Mouse (Mus musculus): ENCODE results near the gene Olfr467. TPM values are rescaled to one million over a fixed set of nuclear protein-coding genes. Genes with fewer than 3 reads are reported as not detected.
"Not testable (repeated sequence)": the region's sequence is repeated elsewhere in the genome, so short reads cannot be mapped to it uniquely, and the experiment has no call there.

Gene Olfr467
- polyA plus RNA-seq, 1 experiment from 2014 or later = not detected

DNA sequence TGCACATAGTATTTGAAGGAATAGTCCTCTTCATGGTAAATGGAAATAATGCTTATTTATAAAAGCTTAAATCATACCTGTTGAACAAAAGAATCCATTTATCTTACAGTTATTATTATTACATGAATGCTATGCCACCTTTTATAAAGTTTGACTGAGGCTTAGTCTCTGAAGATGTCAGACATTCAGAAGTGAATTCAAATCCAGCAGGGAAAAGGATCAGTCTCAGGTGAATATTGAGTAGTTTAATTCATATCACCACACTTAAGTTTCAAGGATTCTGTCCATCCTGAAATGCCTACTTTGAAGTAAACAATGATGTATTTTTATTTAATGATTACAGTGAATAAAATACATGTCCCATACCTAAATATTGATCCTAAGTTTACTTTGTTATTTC is 13.4 kb downstream of the Olfr467 start, which contains the start of gene Olfr469:
Gene Olfr469, minus strand, starts transcription at position 101 of the 400 bp plus-strand sequence.
- not testable (repeated sequence) for H3K4me3 ChIP-seq (ENCODE audit: low read length); H3K36me3 ChIP-seq (ENCODE audit: control insufficient read depth, insufficient read depth, low read length); ATAC-seq (ENCODE audit: low read depth); H3K4me1 ChIP-seq (replicated peaks; ENCODE audit: control insufficient read depth, insufficient read depth, low read length); H3K9ac ChIP-seq (ENCODE audit: low read length); H3K27me3 ChIP-seq (ENCODE audit: control insufficient read depth, insufficient read depth, low read depth, low read length); H3K27ac ChIP-seq (ENCODE audit: low read length); H3K9me3 ChIP-seq (ENCODE audit: control insufficient read depth, low read length); H3K4me2 ChIP-seq (ENCODE audit: low read depth, low read length)

DNA sequence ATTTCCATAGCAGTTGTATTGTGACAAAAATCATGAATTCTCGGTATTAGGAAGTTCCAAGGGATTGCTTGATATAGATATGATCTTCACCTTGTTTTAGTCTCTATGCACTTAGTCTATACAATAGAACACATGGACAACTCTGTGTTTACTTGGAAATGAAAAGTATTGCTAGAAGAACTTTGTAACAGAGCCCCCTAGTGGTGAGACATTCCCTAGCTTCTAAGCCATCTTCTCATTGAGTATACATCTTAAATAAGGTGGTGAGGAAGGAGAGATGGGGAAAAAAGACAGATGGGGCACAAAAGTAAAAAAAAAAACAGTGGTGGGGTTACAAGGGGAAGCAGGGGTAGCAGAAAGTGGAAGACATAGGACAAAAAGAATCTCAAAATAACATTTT is 29.7 kb downstream of the Olfr467 start:
- Histone ChIP-seq H3K36me3 (ENCODE audit: control insufficient read depth, insufficient read depth, low read length) (no peaks in the 10 kb centered on the region), H3K9me3 (ENCODE audit: control insufficient read depth, low read length) (no peaks in the 10 kb centered on the region), H3K4me1 (replicated peaks; ENCODE audit: control insufficient read depth, insufficient read depth, low read length) (no peaks in the 10 kb centered on the region), H3K4me3 (ENCODE audit: low read length) (no peak overlapping the region), H3K27me3 (ENCODE audit: control insufficient read depth, insufficient read depth, low read depth, low read length) (no peaks in the 10 kb centered on the region), H3K9ac (ENCODE audit: low read length) (no peak overlapping the region), H3K27ac (ENCODE audit: low read length) (no peak overlapping the region), H3K4me2 (ENCODE audit: low read depth, low read length) (no peak overlapping the region)
- 70% methylated on average over 1 of the region's 1 CpGs for WGBS
- ATAC-seq (ENCODE audit: low read depth) = no peak

GRCm38 (mm10) chr7:107847390-107847789 is 35.3 kb downstream of the Olfr467 start, which contains the start of gene Olfr470:
Gene Olfr470 (minus strand): TSS chr7:107847490.
- H3K9me3 ChIP-seq (ENCODE audit: control insufficient read depth, low read length); H3K4me1 ChIP-seq (replicated peaks; ENCODE audit: control insufficient read depth, insufficient read depth, low read length); H3K36me3 ChIP-seq (ENCODE audit: control insufficient read depth, insufficient read depth, low read length); H3K4me2 ChIP-seq (ENCODE audit: low read depth, low read length); H3K4me3 ChIP-seq (ENCODE audit: low read length); H3K27me3 ChIP-seq (ENCODE audit: control insufficient read depth, insufficient read depth, low read depth, low read length); H3K9ac ChIP-seq (ENCODE audit: low read length); ATAC-seq (ENCODE audit: low read depth); H3K27ac ChIP-seq (ENCODE audit: low read length): not testable (repeated sequence)
- 71% methylated on average over 1 of the region's 1 CpGs for WGBS

Other genes starting within 250 kb of the Olfr467 start
- 15.6 and 16.6 TPM in 2 replicates for gene Olfml1, start 244.8 kb upstream of the Olfr467 start, polyA plus RNA-seq (2015; fragmentation: Nextera tagmentation; extraction: Ambion mirVana)
- gene Ppfibp2, start 217.1 kb upstream of the Olfr467 start, polyA plus RNA-seq (2015; fragmentation: Nextera tagmentation; extraction: Ambion mirVana) = 9.2 and 9.7 TPM in 2 replicates
- gene 5330417H12Rik, start 187.1 kb upstream of the Olfr467 start, polyA plus RNA-seq (2015; fragmentation: Nextera tagmentation; extraction: Ambion mirVana) = not detected in 2 replicates
- 0.08 and 0.28 TPM in 2 replicates for gene Cyb5r2, start 54.2 kb upstream of the Olfr467 start, polyA plus RNA-seq (2015; fragmentation: Nextera tagmentation; extraction: Ambion mirVana)
- gene Ovch2, start 11.1 kb upstream of the Olfr467 start, polyA plus RNA-seq (2015; fragmentation: Nextera tagmentation; extraction: Ambion mirVana) = not detected in 2 replicates
- not detected in 2 replicates for gene Olfr469, start 13.3 kb downstream of the Olfr467 start, polyA plus RNA-seq (2015; fragmentation: Nextera tagmentation; extraction: Ambion mirVana)
- gene Olfr470, start 35.2 kb downstream of the Olfr467 start, polyA plus RNA-seq (2015; fragmentation: Nextera tagmentation; extraction: Ambion mirVana) = not detected in 2 replicates
- not detected in 2 replicates for gene Olfr472, start 85.6 kb downstream of the Olfr467 start, polyA plus RNA-seq (2015; fragmentation: Nextera tagmentation; extraction: Ambion mirVana)
- gene Olfr473, start 118.2 kb downstream of the Olfr467 start, polyA plus RNA-seq (2015; fragmentation: Nextera tagmentation; extraction: Ambion mirVana) = not detected in 2 replicates
- gene Olfr474, start 142.4 kb downstream of the Olfr467 start, polyA plus RNA-seq (2015; fragmentation: Nextera tagmentation; extraction: Ambion mirVana) = not detected in 2 replicates
- not detected in 2 replicates for gene Olfr476, start 152.5 kb downstream of the Olfr467 start, polyA plus RNA-seq (2015; fragmentation: Nextera tagmentation; extraction: Ambion mirVana)
- not detected in 2 replicates for gene Olfr477, start 174.4 kb downstream of the Olfr467 start, polyA plus RNA-seq (2015; fragmentation: Nextera tagmentation; extraction: Ambion mirVana)
- not detected in 2 replicates for gene Olfr478, start 221.7 kb downstream of the Olfr467 start, polyA plus RNA-seq (2015; fragmentation: Nextera tagmentation; extraction: Ambion mirVana)
- not detected in 2 replicates for gene Olfr479, start 238.4 kb downstream of the Olfr467 start, polyA plus RNA-seq (2015; fragmentation: Nextera tagmentation; extraction: Ambion mirVana)